Mouse (Mus musculus) heart, postnatal 0 days (tissue): ENCODE results near the gene Acads.

Experiments
- CTCF ChIP-seq: IDR thresholded peaks from 2 replicates; pipeline ENCODE4 v1.5.1; 2016; ENCODE audit warnings: antibody characterized with exemption, control low read depth, low read depth
- EP300 ChIP-seq: IDR thresholded peaks from 2 replicates; pipeline ENCODE4 v1.6.1; 2016; ENCODE audit warnings: antibody characterized with exemption, low read depth

DNA sequence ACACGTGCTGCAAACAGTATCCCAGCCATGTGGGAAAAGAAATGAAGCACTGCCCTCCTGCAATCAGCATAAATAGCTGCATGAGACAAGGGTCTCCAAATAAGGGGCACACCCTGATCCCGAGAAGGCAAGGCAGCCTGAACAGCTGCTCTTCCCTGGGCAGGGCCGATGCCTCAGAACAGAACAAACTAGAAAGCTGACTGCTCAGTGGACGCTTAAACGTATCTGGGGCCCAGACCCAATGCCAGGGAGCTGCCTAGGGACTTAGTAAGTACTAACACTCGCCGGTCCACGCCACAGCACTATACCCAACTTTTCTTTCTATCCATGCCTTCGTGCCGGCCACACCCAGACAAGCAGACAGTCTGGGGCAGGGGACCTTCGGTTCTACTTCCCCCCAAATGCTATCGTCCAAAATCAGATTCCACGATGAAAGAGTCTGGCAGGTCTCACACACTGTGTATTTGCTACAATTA, 36.0 kb upstream of the Acads start:
- TF ChIP-seq EP300 (no peak), CTCF (no peak)
